Mouse (Mus musculus) MEL (cell line): ENCODE measurements around the gene Srrm3. TPM values are rescaled to one million over a fixed set of nuclear protein-coding genes. Genes with fewer than 3 reads are reported as not detected.

Source experiments
- DNase-seq: peaks from one replicate; pipeline ENCODE4 v3.0.0; 2011; ENCODE audit warnings: low read depth, low spot score
- H3K27ac ChIP-seq: 2 replicates; pipeline ENCODE4 v1.5.1; 2012; ENCODE audit warnings: low read depth, mild to moderate bottlenecking, control low read depth, low read length, moderate library complexity; ENCODE audit not compliant: control insufficient read depth
- H3K27me3 ChIP-seq, 2 experiments: fragments of 150-350 bp in 1 of 2; sonication (generic) in 1 of 2; 2 replicates each; pipeline ENCODE4 v1.6.1; 2012; ENCODE audit warnings: low read length in 2 of 2, mild to moderate bottlenecking in 2 of 2, improper control_type of control experiment in 1 of 2, moderate library complexity in 1 of 2; ENCODE audit not compliant: insufficient read depth in 2 of 2, control insufficient read depth in 1 of 2
- H3K36me3 ChIP-seq, 2 experiments: 2 replicates each; pipeline ENCODE4 v1.6.1; 2012 to 2014; ENCODE audit warnings: low read length in 2 of 2, improper control_type of control experiment in 1 of 2, inconsistent platforms in 1 of 2, mild to moderate bottlenecking in 1 of 2; ENCODE audit not compliant: insufficient read depth in 2 of 2, control insufficient read depth in 1 of 2
- H3K4me1 ChIP-seq, 2 experiments: fragments of 150-350 bp in 1 of 2; sonication (generic) in 1 of 2; 2 replicates each; pipeline ENCODE4 v1.6.1; 2012; ENCODE audit warnings: low read length in 2 of 2, improper control_type of control experiment in 1 of 2, mild to moderate bottlenecking in 1 of 2; ENCODE audit not compliant: insufficient read depth in 2 of 2, control insufficient read depth in 1 of 2
- H3K4me3 ChIP-seq, 2 experiments: fragments of 150-350 bp in 1 of 2; sonication (generic) in 1 of 2; 2 replicates each; pipeline ENCODE4 v1.5.1; 2012; ENCODE audit warnings: low read depth in 2 of 2, low read length in 2 of 2, mild to moderate bottlenecking in 2 of 2, moderate library complexity in 2 of 2, control low read depth in 1 of 2, improper control_type of control experiment in 1 of 2; ENCODE audit not compliant: control insufficient read depth in 1 of 2, insufficient read depth in 1 of 2
- H3K79me2 ChIP-seq: 2 replicates; pipeline ENCODE4 v1.6.1; 2012; ENCODE audit warnings: mild to moderate bottlenecking, low read length, moderate library complexity; ENCODE audit not compliant: control insufficient read depth, poor library complexity, insufficient read depth
- H3K9ac ChIP-seq: 2 replicates; pipeline ENCODE4 v1.6.1; 2012; ENCODE audit warnings: low read depth, mild to moderate bottlenecking, control low read depth, low read length, moderate library complexity; ENCODE audit not compliant: control insufficient read depth, poor library complexity, severe bottlenecking
- H3K9me3 ChIP-seq: fragments of 150-350 bp; sonication (generic); replicated peaks from 2 replicates; pipeline ENCODE4 v1.6.1; 2012; ENCODE audit warnings: mild to moderate bottlenecking, low read length, improper control_type of control experiment, moderate library complexity; ENCODE audit not compliant: insufficient read depth
- BHLHE40 ChIP-seq: IDR thresholded peaks from 2 replicates; pipeline ENCODE4 v1.6.1; 2012; ENCODE audit warnings: low read depth, mild to moderate bottlenecking, inconsistent platforms, low read length, improper control_type of control experiment, borderline replicate concordance
- CHD1 ChIP-seq: IDR thresholded peaks from 2 replicates; pipeline ENCODE4 v1.6.1; 2012; ENCODE audit warnings: low read depth, mild to moderate bottlenecking, inconsistent platforms, low read length, improper control_type of control experiment
- CHD2 ChIP-seq: IDR thresholded peaks from 2 replicates; pipeline ENCODE4 v1.6.1; 2011; ENCODE audit warnings: low read length, improper control_type of control experiment
- CTCF ChIP-seq, 3 experiments: IDR thresholded peaks in 2 of 3; conservative IDR thresholded peaks in 1 of 3; 2 replicates each; pipeline ENCODE4 v1.5.1; 2011 to 2012; ENCODE audit warnings: low read length in 3 of 3, low read depth in 2 of 3, mild to moderate bottlenecking in 2 of 3, improper control_type of control experiment in 1 of 3, inconsistent platforms in 1 of 3, mixed read lengths in 1 of 3, moderate library complexity in 1 of 3; ENCODE audit not compliant: control insufficient read depth in 1 of 3, insufficient read depth in 1 of 3, poor library complexity in 1 of 3, severe bottlenecking in 1 of 3
- E2F4 ChIP-seq: IDR thresholded peaks from 2 replicates; pipeline ENCODE4 v1.6.1; 2011; ENCODE audit warnings: low read depth, low read length, improper control_type of control experiment, borderline replicate concordance
- ELF1 ChIP-seq: IDR thresholded peaks from 2 replicates; pipeline ENCODE4 v1.6.1; 2014; ENCODE audit warnings: low read depth, mild to moderate bottlenecking, inconsistent platforms, low read length, improper control_type of control experiment, moderate library complexity
- EP300 ChIP-seq, 2 experiments: IDR thresholded peaks; 2 replicates each; pipeline ENCODE4 v1.6.1; 2011; ENCODE audit warnings: improper control_type of control experiment in 2 of 2, low read length in 2 of 2, low read depth in 1 of 2, mild to moderate bottlenecking in 1 of 2
- ETS1 ChIP-seq: IDR thresholded peaks from 2 replicates; pipeline ENCODE4 v1.6.1; 2012; ENCODE audit warnings: low read depth, mild to moderate bottlenecking, inconsistent platforms, low read length, improper control_type of control experiment, moderate library complexity
- GABPA ChIP-seq: IDR thresholded peaks from 2 replicates; pipeline ENCODE4 v1.6.1; 2012; ENCODE audit warnings: low read depth, mild to moderate bottlenecking, inconsistent platforms, low read length, improper control_type of control experiment, moderate library complexity
- GATA1 ChIP-seq: IDR thresholded peaks from 2 replicates; pipeline ENCODE4 v1.6.1; 2011; ENCODE audit warnings: low read depth, low read length, improper control_type of control experiment
- JUND ChIP-seq: IDR thresholded peaks from 2 replicates; pipeline ENCODE4 v1.6.1; 2011; ENCODE audit warnings: low read depth, mild to moderate bottlenecking, improper control_type of control experiment, low read length
- KAT2A ChIP-seq: conservative IDR thresholded peaks from 2 replicates; pipeline ENCODE4 v1.6.1; 2012; ENCODE audit warnings: low read depth, low read length, improper control_type of control experiment, inconsistent platforms
- MAX ChIP-seq: IDR thresholded peaks from 2 replicates; pipeline ENCODE4 v1.6.1; 2011; ENCODE audit warnings: low read length, improper control_type of control experiment
- MAZ ChIP-seq: IDR thresholded peaks from 2 replicates; pipeline ENCODE4 v1.6.1; 2012; ENCODE audit warnings: low read depth, mild to moderate bottlenecking, inconsistent platforms, low read length, improper control_type of control experiment
- MXI1 ChIP-seq: IDR thresholded peaks from 2 replicates; pipeline ENCODE4 v1.6.1; 2011; ENCODE audit warnings: mild to moderate bottlenecking, low read depth, low read length, improper control_type of control experiment
- MYB ChIP-seq: IDR thresholded peaks from 2 replicates; pipeline ENCODE4 v1.6.1; 2011; ENCODE audit warnings: mild to moderate bottlenecking, low read depth, low read length, improper control_type of control experiment
- MYC ChIP-seq: IDR thresholded peaks from 2 replicates; pipeline ENCODE4 v1.6.1; 2011; ENCODE audit warnings: low read depth, mild to moderate bottlenecking, low read length, improper control_type of control experiment, moderate library complexity
- POLR2AphosphoS2 ChIP-seq: IDR thresholded peaks from 2 replicates; pipeline ENCODE4 v1.6.1; 2011; ENCODE audit warnings: low read length, improper control_type of control experiment
- POLR2AphosphoS5 ChIP-seq: IDR thresholded peaks from 2 replicates; pipeline ENCODE4 v1.6.1; 2012; ENCODE audit warnings: low read depth, borderline replicate concordance, mild to moderate bottlenecking, inconsistent platforms, low read length, moderate library complexity, mixed read lengths
- RAD21 ChIP-seq: IDR thresholded peaks from 2 replicates; pipeline ENCODE4 v1.6.1; 2011; ENCODE audit warnings: mild to moderate bottlenecking, low read depth, low read length, improper control_type of control experiment
- SMC3 ChIP-seq: IDR thresholded peaks from 2 replicates; pipeline ENCODE4 v1.6.1; 2011; ENCODE audit warnings: low read depth, low read length, improper control_type of control experiment
- TAL1 ChIP-seq: IDR thresholded peaks from 2 replicates; pipeline ENCODE4 v1.6.1; 2012; ENCODE audit warnings: mild to moderate bottlenecking, inconsistent platforms, low read length, moderate library complexity, mixed read lengths
- TBP ChIP-seq: IDR thresholded peaks from 2 replicates; pipeline ENCODE4 v1.8.0; 2011; ENCODE audit warnings: low read depth, low read length, improper control_type of control experiment
- TCF12 ChIP-seq: IDR thresholded peaks from 2 replicates; pipeline ENCODE4 v1.6.1; 2014; ENCODE audit warnings: low read depth, mild to moderate bottlenecking, inconsistent platforms, low read length, improper control_type of control experiment, moderate library complexity
- USF2 ChIP-seq, 2 experiments: IDR thresholded peaks; 2 replicates each; pipeline ENCODE4 v1.6.1; 2011 to 2012; ENCODE audit warnings: improper control_type of control experiment in 2 of 2, low read length in 2 of 2, borderline replicate concordance in 1 of 2, inconsistent platforms in 1 of 2, low read depth in 1 of 2, mild to moderate bottlenecking in 1 of 2; ENCODE audit not compliant: insufficient read depth in 1 of 2
- ZC3H11A ChIP-seq: IDR thresholded peaks from 2 replicates; pipeline ENCODE4 v1.6.1; 2012; ENCODE audit warnings: low read depth, mild to moderate bottlenecking, inconsistent platforms, low read length, improper control_type of control experiment
- polyA plus RNA-seq, 2 experiments: library from polyadenylated mRNA; stranded (reverse) in 1 of 2; unstranded in 1 of 2; fragments of >175 nt in 1 of 2; fragments of >200 nt in 1 of 2; gene quantifications; 2 replicates each; pipeline versions ENCODE4 v1.2.1 to v1.2.4; 2012; ENCODE audit warnings: low replicate concordance in 2 of 2, low read depth in 1 of 2; ENCODE audit not compliant: insufficient read length in 2 of 2, insufficient read depth in 1 of 2, missing spikeins in 1 of 2
- total RNA-seq: library from RNA; depleted of rRNA; stranded (reverse); fragments of 300-350 nt; gene quantifications from 2 replicates; pipeline ENCODE4 v1.2.3, GENCODE M21; 2012

Gene Srrm3
- total and polyA plus RNA-seq, 3 experiments: not detected

DNA sequence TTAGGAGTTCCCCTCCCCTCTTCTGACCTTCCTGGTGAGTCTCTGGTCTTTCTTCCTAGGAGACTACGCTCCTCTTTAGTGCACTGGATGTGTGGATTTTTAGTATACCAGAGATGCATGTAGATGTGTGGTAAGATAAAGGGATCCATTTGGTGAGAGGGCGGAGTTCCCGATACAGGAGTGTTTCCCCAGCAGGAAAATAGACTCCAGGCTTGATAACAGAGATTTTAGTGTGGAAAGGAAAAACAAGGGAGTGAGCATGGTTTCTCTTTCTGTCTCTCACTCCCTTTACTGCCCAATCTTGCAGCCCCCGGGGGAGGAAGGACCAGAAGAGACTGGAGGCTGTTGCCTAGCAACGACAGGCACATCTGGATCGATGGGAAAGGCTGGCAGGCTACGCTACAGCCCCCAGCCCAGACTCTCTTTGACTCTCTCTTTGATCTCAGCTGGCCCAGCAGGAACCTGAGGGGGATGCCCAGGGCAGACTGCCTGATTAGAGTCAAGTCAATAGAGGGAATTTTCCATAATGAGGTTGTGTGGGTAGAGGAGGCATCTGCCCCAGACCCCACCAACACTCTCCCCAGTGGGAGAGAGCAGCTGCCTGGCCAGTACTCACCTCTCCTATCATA is 15.7 kb downstream of the Srrm3 start:
- Histone ChIP-seq H3K36me3 (no peaks in the 10 kb centered on the region), H3K9me3 (no peaks in the 10 kb centered on the region), H3K9ac (no peak overlapping the region), H3K27ac (no peak overlapping the region), H3K27me3 (peaks cover 0 to 20% of the 10 kb centered on the region in 2 experiments), H3K4me1 (no peaks in the 10 kb centered on the region), H3K79me2 (no peaks in the 10 kb centered on the region), H3K4me3 (no peak overlapping the region)
- TF ChIP-seq ELF1 (no peak), POLR2AphosphoS5 (no peak), GABPA (no peak), CHD1 (no peak), ETS1 (no peak), JUND (no peak), SMC3 (no peak), CHD2 (no peak), MYC (no peak), KAT2A (no peak), RAD21 (no peak), EP300 (IDR thresholded peaks at IDR 0.05; ENCODE audit: low read depth in 1 of 2, low read length in 2 of 2) (no peak), POLR2AphosphoS2 (no peak)
- no peak for DNase-seq

DNA sequence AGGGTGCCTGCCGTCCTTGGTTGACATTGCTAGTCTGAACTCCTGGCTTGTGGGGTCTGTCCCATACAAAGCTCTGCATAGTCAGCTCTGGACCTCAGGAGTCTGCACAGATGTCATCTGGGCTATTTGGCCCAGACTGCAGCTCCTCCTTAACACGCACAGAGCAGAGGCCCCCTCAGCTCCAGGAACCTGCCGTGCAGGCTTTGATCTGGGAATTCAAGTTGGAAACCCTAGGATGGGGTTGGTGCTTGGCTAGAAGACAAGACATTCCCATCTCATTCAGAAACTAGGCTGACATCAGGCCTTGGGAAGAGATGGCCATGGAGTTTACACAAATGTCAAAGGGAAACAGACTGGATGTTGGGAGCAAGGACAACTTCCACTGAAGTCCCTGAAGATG is 17.8 kb downstream of the Srrm3 start:
- Histone ChIP-seq H3K4me3 (no peak overlapping the region), H3K79me2 (no peaks in the 10 kb centered on the region), H3K9ac (no peak overlapping the region), H3K27me3 (peaks cover 3 to 21% of the 10 kb centered on the region in 2 experiments), H3K9me3 (no peaks in the 10 kb centered on the region), H3K4me1 (no peaks in the 10 kb centered on the region), H3K36me3 (no peaks in the 10 kb centered on the region), H3K27ac (no peak overlapping the region)
- DNase-seq: no peak
- no peak for TF ChIP-seq BHLHE40
- TF ChIP-seq MAX: no peak
- TF ChIP-seq SMC3: no peak
- TF ChIP-seq E2F4: no peak
- no peak for TF ChIP-seq ZC3H11A
- TF ChIP-seq MYB: no peak
- TF ChIP-seq POLR2AphosphoS5: no peak
- TF ChIP-seq CHD2: no peak
- TF ChIP-seq POLR2AphosphoS2: no peak
- no peak for TF ChIP-seq RAD21
- no peak for TF ChIP-seq TAL1
- TF ChIP-seq TBP: no peak
- no peak for TF ChIP-seq USF2 (IDR thresholded peaks at IDR 0.05; ENCODE audit: borderline replicate concordance in 1 of 2, insufficient read depth in 1 of 2, low read depth in 1 of 2, low read length in 2 of 2)
- TF ChIP-seq CTCF (IDR thresholded peaks at IDR 0.05 in 2 of 3, conservative IDR thresholded peaks at IDR 0.05 in 1 of 3; ENCODE audit: control insufficient read depth in 1 of 3, insufficient read depth in 1 of 3, low read depth in 2 of 3, low read length in 3 of 3, poor library complexity in 1 of 3, severe bottlenecking in 1 of 3): no peak
- no peak for TF ChIP-seq MXI1
- no peak for TF ChIP-seq ETS1
- TF ChIP-seq GATA1: no peak
- TF ChIP-seq TCF12: no peak
- TF ChIP-seq MAZ: no peak
